Mouse (Mus musculus) intestine, embryonic 15.5 days (tissue): Measurements from ENCODE around the gene Gm5065. TPM values are rescaled to one million over a fixed set of nuclear protein-coding genes. Genes with fewer than 3 reads are reported as not detected.

ENCODE experiments used
- ATAC-seq: fragments of 200-750 bp; cut with Nextera tagmentation; 2 replicates; pipeline ENCODE4 v1.8.0; 2017; ENCODE audit warnings: moderate TSS enrichment, moderate library complexity
- H3K27ac ChIP-seq: fragments of 300-500 bp; sonication (generic); 2 replicates; pipeline ENCODE4 v1.5.1; 2015; ENCODE audit warnings: mild to moderate bottlenecking, inconsistent platforms
- H3K27me3 ChIP-seq: fragments of 300-500 bp; sonication (generic); replicated peaks from 2 replicates; pipeline ENCODE4 v1.6.1; 2015; ENCODE audit warnings: inconsistent platforms
- H3K36me3 ChIP-seq: fragments of 300-500 bp; sonication (generic); 2 replicates; pipeline ENCODE4 v1.6.1; 2015; ENCODE audit warnings: inconsistent platforms
- H3K4me1 ChIP-seq: fragments of 300-500 bp; sonication (generic); replicated peaks from 2 replicates; pipeline ENCODE4 v1.6.1; 2015; ENCODE audit warnings: inconsistent platforms
- H3K4me2 ChIP-seq: fragments of 300-500 bp; sonication (generic); replicated peaks from 2 replicates; pipeline ENCODE4 v1.6.1; 2015; ENCODE audit warnings: mild to moderate bottlenecking, inconsistent platforms
- H3K4me3 ChIP-seq: fragments of 300-500 bp; sonication (generic); replicated peaks from 2 replicates; pipeline ENCODE4 v1.5.1; 2015; ENCODE audit warnings: inconsistent platforms
- H3K9ac ChIP-seq: fragments of 300-500 bp; sonication (generic); 2 replicates; pipeline ENCODE4 v1.6.1; 2015; ENCODE audit warnings: inconsistent platforms
- H3K9me3 ChIP-seq: fragments of 300-500 bp; sonication (generic); 2 replicates; pipeline ENCODE4 v1.6.1; 2016; ENCODE audit warnings: inconsistent platforms
- WGBS: fragments of 180-500 bp; shearing (Covaris S2); methylation state at CpG from one replicate; pipeline ENCODE4 v1.1.7; 2015; 5-methylcytosine and 5-hydroxymethylcytosine counted together
- polyA plus RNA-seq: library from polyadenylated mRNA; unstranded; fragments of >200 nt; fragmentation: Nextera tagmentation; extraction: Ambion mirVana; gene quantifications from 2 replicates; pipeline ENCODE4 v1.2.1, GENCODE M21; 2015

The Gm5065 gene
- polyA plus RNA-seq: not detected in 2 replicates

- Histone ChIP-seq H3K27me3 (no peaks in the 10 kb centered on the region), H3K27ac (no peak within 1 kb of the TSS), H3K36me3 (no peaks in the 10 kb centered on the region), H3K9me3 (no peaks in the 10 kb centered on the region), H3K9ac (no peak within 1 kb of the TSS), H3K4me3 (no peak within 1 kb of the TSS), H3K4me2 (no peak within 1 kb of the TSS), H3K4me1 (no peaks in the 10 kb centered on the region)
- ATAC-seq: no peak
- WGBS: 81% methylated on average over 1 of the region's 1 CpGs
Observed at GRCm38 (mm10) chr7:5350237-5350636, at the start of gene Gm5065. Gm5065 (plus strand) TSS chr7:5350537.

DNA sequence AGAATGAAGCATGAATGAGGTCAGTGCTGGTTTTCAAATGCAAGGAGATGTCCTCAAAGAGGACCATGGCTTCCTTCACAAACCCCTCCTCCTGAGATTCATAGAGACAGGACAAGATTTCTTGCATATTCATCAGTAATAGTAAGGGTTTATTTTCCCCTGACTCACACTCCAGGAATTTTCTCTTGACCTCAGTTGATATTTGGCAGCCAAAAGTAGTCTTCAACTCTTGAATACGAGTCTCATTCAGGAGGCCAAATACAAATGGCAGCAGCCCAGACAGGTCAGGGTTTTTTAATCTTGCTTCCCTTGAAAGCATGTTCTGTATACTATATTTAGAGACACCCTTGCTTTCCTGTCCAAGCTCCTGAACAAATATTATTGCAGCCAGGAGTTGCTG is 22.8 kb upstream of the Gm5065 start:
- Histone ChIP-seq H3K27me3 (no peaks in the 10 kb centered on the region), H3K4me3 (no peak overlapping the region), H3K36me3 (no peaks in the 10 kb centered on the region), H3K27ac (no peak overlapping the region), H3K9ac (no peak overlapping the region), H3K4me1 (no peaks in the 10 kb centered on the region), H3K4me2 (no peak overlapping the region), H3K9me3 (no peaks in the 10 kb centered on the region)
- ATAC-seq: no peak
- 69% methylated on average over 1 of the region's 1 CpGs for WGBS

DNA sequence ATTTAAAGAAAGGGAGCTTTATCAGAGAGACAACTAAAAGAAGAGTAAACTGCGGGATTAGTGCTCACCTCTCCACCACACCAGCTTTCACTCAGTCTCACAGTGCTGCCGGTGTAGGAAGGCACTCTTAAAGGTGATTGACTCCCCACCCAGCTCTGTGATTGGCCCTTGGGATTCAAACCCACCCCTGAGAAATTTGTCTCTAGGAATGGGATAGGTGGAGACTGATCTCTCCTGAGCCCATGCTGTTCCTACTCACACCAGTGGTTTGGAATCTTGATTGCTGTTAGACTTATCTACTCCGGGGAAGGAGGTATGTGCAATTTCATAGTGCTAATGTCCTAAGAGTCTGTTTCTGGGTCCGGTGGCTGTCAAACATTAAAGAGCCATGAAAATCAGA is 598 bp downstream of the Gm5065 start, which contains the start of gene Nlrp2:
Gene Nlrp2 (minus strand): TSS at position 101 of the 400 bp plus-strand sequence.
- Histone ChIP-seq H3K9me3 (no peaks in the 10 kb centered on the region), H3K27ac (no peak within 1 kb of the TSS), H3K27me3 (no peaks in the 10 kb centered on the region), H3K4me2 (no peak within 1 kb of the TSS), H3K4me1 (no peaks in the 10 kb centered on the region), H3K4me3 (no peak within 1 kb of the TSS), H3K36me3 (no peaks in the 10 kb centered on the region), H3K9ac (no peak within 1 kb of the TSS)
- 80% methylated on average over 4 of the region's 4 CpGs for WGBS
- ATAC-seq: no peak

DNA sequence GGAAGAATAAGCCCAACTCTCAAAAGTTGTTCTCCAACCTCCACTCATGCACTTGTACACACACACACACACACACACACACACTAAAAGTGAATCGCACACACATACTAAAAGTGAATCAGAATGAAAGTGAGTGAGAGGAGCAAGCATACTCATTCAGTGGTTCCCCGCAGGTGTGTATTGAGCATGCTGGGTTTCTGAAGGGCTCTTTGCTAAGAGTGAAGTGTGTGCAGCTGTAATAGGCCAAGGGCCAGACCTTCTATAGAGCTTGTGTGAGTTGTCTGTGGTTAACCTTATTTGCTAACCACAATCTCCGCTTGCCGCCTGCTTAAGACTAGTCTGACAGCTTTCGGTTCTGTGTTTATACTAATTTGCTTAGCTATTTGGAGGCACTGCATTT is 13.3 kb downstream of the Gm5065 start:
- WGBS: 91% methylated on average over 5 of the region's 5 CpGs
- Histone ChIP-seq H3K27ac (no peak overlapping the region), H3K9me3 (0 out of 2 replicates have a peak, but pooled peaks cover 2% of the 10 kb centered on the region), H3K4me3 (no peak overlapping the region), H3K4me1 (no peaks in the 10 kb centered on the region), H3K9ac (no peak overlapping the region), H3K4me2 (no peak overlapping the region), H3K36me3 (no peaks in the 10 kb centered on the region), H3K27me3 (no peaks in the 10 kb centered on the region)
- ATAC-seq: no peak

DNA sequence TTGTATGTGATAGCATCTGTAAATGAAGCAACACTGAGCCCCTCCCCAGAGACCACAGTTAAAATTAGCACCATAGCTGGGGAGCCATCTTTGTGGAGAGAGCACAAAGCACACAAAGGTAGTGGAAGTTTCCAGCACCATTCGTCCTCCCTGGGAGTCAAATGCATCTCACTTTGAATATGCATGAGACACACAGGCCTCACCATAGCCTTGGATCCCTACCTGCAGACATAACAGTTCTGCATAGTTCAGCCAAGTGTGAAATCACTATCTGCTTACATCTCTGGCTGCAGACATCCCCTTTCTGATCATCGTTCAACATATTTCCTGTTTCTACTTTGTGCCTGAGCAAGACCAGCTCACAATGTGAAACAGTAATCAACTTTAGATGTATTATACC is 16.4 kb downstream of the Gm5065 start:
- no peak overlapping the region for H3K4me2 ChIP-seq
- H3K4me1 ChIP-seq: no peaks in the 10 kb centered on the region
- H3K4me3 ChIP-seq: no peak overlapping the region
- H3K9ac ChIP-seq: no peak overlapping the region
- ATAC-seq: no peak
- no peaks in the 10 kb centered on the region for H3K27me3 ChIP-seq
- H3K9me3 ChIP-seq: 0 out of 2 replicates have a peak, but pooled peaks cover 2% of the 10 kb centered on the region
- 76% methylated on average over 2 of the region's 2 CpGs for WGBS
- no peak overlapping the region for H3K27ac ChIP-seq
- H3K36me3 ChIP-seq: no peaks in the 10 kb centered on the region

DNA sequence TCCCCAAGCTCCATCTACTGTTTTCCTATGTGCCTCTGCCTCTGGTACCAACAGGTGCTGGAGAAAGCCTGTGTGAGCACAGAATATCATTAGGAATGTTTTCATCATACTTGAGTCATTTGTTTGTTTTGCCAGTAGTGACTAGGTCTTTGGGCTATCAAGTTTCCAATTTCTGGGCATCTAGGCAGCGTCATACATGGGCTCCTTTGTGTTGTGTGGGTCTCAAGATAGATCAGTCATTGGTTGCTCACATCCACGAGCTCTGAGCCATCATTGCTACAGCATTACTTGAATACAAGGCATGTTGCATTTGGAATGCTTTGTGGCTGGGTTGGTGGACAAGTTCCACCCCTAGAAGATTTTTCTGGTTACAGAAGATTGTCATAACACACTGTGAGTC is 55.9 kb downstream of the Gm5065 start:
- H3K27me3 ChIP-seq: no peaks in the 10 kb centered on the region
- WGBS: 32% methylated on average over 2 of the region's 2 CpGs
- ATAC-seq: no peak
- no peak overlapping the region for H3K4me2 ChIP-seq
- no peak overlapping the region for H3K4me3 ChIP-seq
- no peaks in the 10 kb centered on the region for H3K36me3 ChIP-seq
- no peaks in the 10 kb centered on the region for H3K9me3 ChIP-seq
- H3K4me1 ChIP-seq: no peaks in the 10 kb centered on the region
- no peak overlapping the region for H3K27ac ChIP-seq
- no peak overlapping the region for H3K9ac ChIP-seq

Other genes with a start within 250 kb of the Gm5065 start
- not detected in 2 replicates for gene Rfpl4, start 233.6 kb upstream of the Gm5065 start, polyA plus RNA-seq
- 0.31 and 0.56 TPM in 2 replicates for gene Rasl2-9, start 224.6 kb upstream of the Gm5065 start, polyA plus RNA-seq
- not detected in 2 replicates for gene Vmn1r55, start 200.9 kb upstream of the Gm5065 start, polyA plus RNA-seq
- gene Vmn1r56, start 153.8 kb upstream of the Gm5065 start, polyA plus RNA-seq: not detected in 2 replicates
- gene Vmn1r57, start 132.0 kb upstream of the Gm5065 start, polyA plus RNA-seq: not detected in 2 replicates
- not detected in 2 replicates for gene Nlrp2, start 498 bp downstream of the Gm5065 start, polyA plus RNA-seq
- not detected in 2 replicates for gene Vmn1r58, start 62.9 kb downstream of the Gm5065 start, polyA plus RNA-seq
- gene Vmn1r59, start 106.2 kb downstream of the Gm5065 start, polyA plus RNA-seq: not detected in 2 replicates
- gene Vmn2r28, start 143.4 kb downstream of the Gm5065 start, polyA plus RNA-seq: not detected in 2 replicates
- not detected in 2 replicates for gene Vmn1r60, start 196.8 kb downstream of the Gm5065 start, polyA plus RNA-seq